ENCODE assay signal across 8 mouse cellular contexts in genomic region chr9:65141306-65141975, GRCm38 (mm10). TPM values are rescaled to one million over a fixed set of nuclear protein-coding genes. Genes with fewer than 3 reads are reported as not detected.
DNase-seq lines count a peak whose midpoint lies in the region; ATAC-seq lines count a peak whose summit lies in the region.

No protein-coding gene starts in this region.

- peak overlapping the region; percentile 95 for H3K9ac ChIP-seq in hindbrain, embryonic 16.5 days (ENCODE audit: low read depth, low read length)
- H3K9ac ChIP-seq in limb, embryonic 15.5 days = peak overlapping the region; percentile 65

- no peaks in the 10 kb centered on the region for H3K27me3 ChIP-seq in hindbrain, embryonic 16.5 days (replicated peaks; ENCODE audit: control insufficient read depth, insufficient read depth, low read length)
- peaks cover 61% of the 10 kb centered on the region for H3K27me3 ChIP-seq in limb, embryonic 15.5 days

- peaks cover 16% of the 10 kb centered on the region for H3K4me1 ChIP-seq in hindbrain, embryonic 16.5 days (ENCODE audit: control insufficient read depth, insufficient read depth, low read depth, low read length)
- H3K4me1 ChIP-seq in limb, embryonic 15.5 days = peaks cover 22% of the 10 kb centered on the region

- peak overlapping the region; percentile 96 for H3K4me3 ChIP-seq in hindbrain, embryonic 16.5 days (ENCODE audit: low read length)
- peak overlapping the region; percentile 71 for H3K4me3 ChIP-seq in limb, embryonic 15.5 days

- no peaks in the 10 kb centered on the region for H3K36me3 ChIP-seq in hindbrain, embryonic 16.5 days (ENCODE audit: control insufficient read depth, insufficient read depth, low read length)
- H3K36me3 ChIP-seq in limb, embryonic 15.5 days = no peaks in the 10 kb centered on the region

- peak overlapping the region; percentile 91 for H3K27ac ChIP-seq in hindbrain, embryonic 16.5 days (ENCODE audit: low read depth, low read length)
- peak overlapping the region; percentile 47 for H3K27ac ChIP-seq in limb, embryonic 15.5 days

- WGBS in hindbrain, embryonic 16.5 days = under 1% methylated on average over 66 of the region's 73 CpGs
- under 1% methylated on average over 72 of the region's 73 CpGs for WGBS in limb, embryonic 15.5 days

- ATAC-seq in frontal cortex, adult (ENCODE audit: low TSS enrichment) = peak; percentile 80
- ATAC-seq in hindbrain, embryonic 16.5 days = peak; percentile 62
- ATAC-seq in limb, embryonic 15.5 days (ENCODE audit: insufficient number of reproducible peaks, low FRiP score, low TSS enrichment, low read depth) = peak; percentile 27; the same call in 1 of the 2 replicates

- DNase-seq in heart, adult 11 months = peak; percentile 92
- no peak for DNase-seq in heart, adult 8-10 months (ENCODE audit: low spot score)
- peak; percentile 51 to 61 for DNase-seq in adrenal gland, adult 18-20 months (ENCODE audit: low spot score in 2 of 2)
- DNase-seq in naive thymus-derived CD4-positive, alpha-beta T cell, adult 2 months (ENCODE audit: low read depth) = peak; percentile 26
- peak; percentile 42 for DNase-seq in thymus, postnatal 25 days

- no peaks in the 10 kb centered on the region for H3K9me3 ChIP-seq in hindbrain, embryonic 16.5 days (ENCODE audit: control insufficient read depth, low read length)
- H3K9me3 ChIP-seq in limb, embryonic 15.5 days = no peaks in the 10 kb centered on the region

- peak overlapping the region; percentile 94 for H3K4me2 ChIP-seq in hindbrain, embryonic 16.5 days (ENCODE audit: low read length)
- peak overlapping the region; percentile 100 for H3K4me2 ChIP-seq in limb, embryonic 15.5 days

RNA-seq across cellular contexts. Expression of gene Igdcc3, which starts 0.5 kb away (rescaled TPM):
- total RNA-seq in heart, adult 8-10 months (2022) = under 1 TPM in 2 of 4 experiments, not detected in 2; 0.09 to 0.19 TPM
- total RNA-seq in adrenal gland, adult 18-20 months (2021) = 1 to 10 TPM; 1.4 to 1.8 TPM
- polyA plus RNA-seq in hindbrain, embryonic 16.5 days (2015; fragmentation: Nextera tagmentation; extraction: Ambion mirVana) = 4.4 and 9.0 TPM in 2 replicates
- 0.43 and 0.52 TPM in 2 replicates for polyA plus RNA-seq in limb, embryonic 15.5 days (2015; fragmentation: Nextera tagmentation; extraction: Ambion mirVana)

RNA-seq across cellular contexts. Expression of gene Igdcc4, which starts 40.2 kb away (rescaled TPM):
- total RNA-seq in heart, adult 8-10 months (2022) = 10 to 100 TPM; 13.3 to 17.9 (median 15.7) TPM
- total RNA-seq in adrenal gland, adult 18-20 months (2021) = 10 to 100 TPM; 21.1 to 24.1 TPM
- polyA plus RNA-seq in hindbrain, embryonic 16.5 days (2015; fragmentation: Nextera tagmentation; extraction: Ambion mirVana) = 12.8 and 17.7 TPM in 2 replicates
- polyA plus RNA-seq in limb, embryonic 15.5 days (2015; fragmentation: Nextera tagmentation; extraction: Ambion mirVana) = 30.3 and 33.2 TPM in 2 replicates

RNA-seq across cellular contexts. Expression of gene Parp16, which starts 53.7 kb away (rescaled TPM):
- total RNA-seq in heart, adult 8-10 months (2022) = 1 to 10 TPM; 3.4 to 4.5 (median 3.7) TPM
- 10 to 100 TPM; 12.0 to 15.3 TPM for total RNA-seq in adrenal gland, adult 18-20 months (2021)
- polyA plus RNA-seq in hindbrain, embryonic 16.5 days (2015; fragmentation: Nextera tagmentation; extraction: Ambion mirVana) = 7.7 and 8.3 TPM in 2 replicates
- 6.8 and 7.4 TPM in 2 replicates for polyA plus RNA-seq in limb, embryonic 15.5 days (2015; fragmentation: Nextera tagmentation; extraction: Ambion mirVana)

Comparison
In these comparisons a context has a peak if more than half of its experiments do, and no peak if none do; other contexts are left out.
1. ATAC-seq: peak in every context shown above with its lines; median percentile 80 in frontal cortex, adult; 62 in hindbrain, embryonic 16.5 days; 27 in limb, embryonic 15.5 days.